25 mouse cellular contexts compared by ENCODE assay signal in genomic region chr13:81831838-81832237, GRCm38 (mm10).
"Had no signal": no experiment of that assay in that cellular context is flagged by ENCODE, and none has a peak within 500 bp of the region (broad histone marks: within the 10 kb centered on the region; RNA-seq: fewer than 3 reads in every experiment).

No protein-coding gene starts in this region.

- H3K4me2 ChIP-seq: heart, embryonic 13.5 days; heart, embryonic 15.5 days; hindbrain, embryonic 13.5 days; hindbrain, embryonic 15.5 days; kidney, embryonic 15.5 days; limb, embryonic 13.5 days; limb, embryonic 15.5 days; liver, embryonic 12.5 days had no signal

- H3K36me3 ChIP-seq: heart, embryonic 10.5 days; heart, embryonic 13.5 days; heart, embryonic 15.5 days; hindbrain, embryonic 13.5 days; hindbrain, embryonic 15.5 days; kidney, embryonic 15.5 days; limb, embryonic 13.5 days; limb, embryonic 15.5 days; liver, embryonic 12.5 days had no signal

- H3K4me3 ChIP-seq: heart, embryonic 10.5 days; heart, embryonic 13.5 days; heart, embryonic 15.5 days; hindbrain, embryonic 13.5 days; hindbrain, embryonic 15.5 days; kidney, embryonic 15.5 days; limb, embryonic 13.5 days; limb, embryonic 15.5 days; liver, embryonic 12.5 days had no signal

- H3K9ac ChIP-seq: heart, embryonic 13.5 days; heart, embryonic 15.5 days; hindbrain, embryonic 13.5 days; hindbrain, embryonic 15.5 days; kidney, embryonic 15.5 days; limb, embryonic 13.5 days; limb, embryonic 15.5 days; liver, embryonic 12.5 days had no signal

- H3K27ac ChIP-seq: heart, embryonic 10.5 days; heart, embryonic 13.5 days; heart, embryonic 15.5 days; hindbrain, embryonic 13.5 days; hindbrain, embryonic 15.5 days; hindbrain, postnatal 0 days; kidney, embryonic 15.5 days; kidney, postnatal 0 days; limb, embryonic 13.5 days; limb, embryonic 15.5 days; liver, embryonic 12.5 days had no signal

- H3K4me1 ChIP-seq: heart, embryonic 10.5 days; heart, embryonic 13.5 days; heart, embryonic 15.5 days; limb, embryonic 13.5 days; limb, embryonic 15.5 days; liver, embryonic 12.5 days had no signal

- H3K27me3 ChIP-seq: heart, embryonic 13.5 days; heart, embryonic 15.5 days; hindbrain, embryonic 13.5 days; hindbrain, embryonic 15.5 days; kidney, embryonic 15.5 days; limb, embryonic 13.5 days; limb, embryonic 15.5 days; liver, embryonic 12.5 days had no signal

- ATAC-seq: hindbrain, postnatal 0 days; intestine, embryonic 16.5 days; liver, embryonic 12.5 days had no signal

- DNase-seq: gastrocnemius, postnatal 14 days; gastrocnemius, postnatal 36 days; heart, adult 18-20 months; heart, postnatal 14 days; heart, postnatal 36 days; kidney, adult 11 months; kidney, adult 2 months; kidney, adult 9 months; kidney, postnatal 14 days; kidney, postnatal 36 days; layer of hippocampus, adult 9-11 months; layer of hippocampus, postnatal 36 days; left cerebral cortex, postnatal 4 days had no signal

- H3K9me3 ChIP-seq: heart, embryonic 10.5 days; heart, embryonic 13.5 days; heart, embryonic 15.5 days; hindbrain, embryonic 13.5 days; hindbrain, embryonic 15.5 days; kidney, embryonic 15.5 days; limb, embryonic 13.5 days; limb, embryonic 15.5 days; liver, embryonic 12.5 days had no signal
